Mouse (Mus musculus) retina, embryonic 14.5 days (tissue): ENCODE measurements around the gene Rab4a.

Experiments used
- DNase-seq: peaks from one replicate; pipeline ENCODE4 v3.0.0-alpha.2; 2015; ENCODE audit warnings: low spot score

Rab4a gene

DNA sequence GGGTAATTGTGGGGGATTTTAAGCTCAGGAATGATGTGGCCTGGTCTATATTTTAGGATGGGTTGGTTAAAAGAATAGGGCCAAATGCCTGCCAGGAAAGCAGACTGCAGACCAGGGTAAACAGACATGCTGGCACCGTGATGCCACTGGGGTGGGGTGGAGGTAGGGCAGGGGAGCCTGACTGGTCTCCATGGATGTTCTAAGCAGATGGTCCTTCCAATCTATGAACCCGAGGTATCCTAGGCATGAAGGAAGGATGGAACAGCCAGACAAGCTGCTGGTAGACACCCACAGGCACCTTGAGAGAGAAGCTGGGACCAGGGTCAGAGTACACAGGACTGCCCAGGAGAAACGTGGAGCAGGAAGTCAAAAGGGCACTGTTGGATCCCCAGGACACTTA is 41.8 kb downstream of the Rab4a start:
- DNase-seq = no peak

GRCm38 (mm10) chr8:123849352-123849751 is 43.6 kb downstream of the Rab4a start:
- DNase-seq = no peak

DNA sequence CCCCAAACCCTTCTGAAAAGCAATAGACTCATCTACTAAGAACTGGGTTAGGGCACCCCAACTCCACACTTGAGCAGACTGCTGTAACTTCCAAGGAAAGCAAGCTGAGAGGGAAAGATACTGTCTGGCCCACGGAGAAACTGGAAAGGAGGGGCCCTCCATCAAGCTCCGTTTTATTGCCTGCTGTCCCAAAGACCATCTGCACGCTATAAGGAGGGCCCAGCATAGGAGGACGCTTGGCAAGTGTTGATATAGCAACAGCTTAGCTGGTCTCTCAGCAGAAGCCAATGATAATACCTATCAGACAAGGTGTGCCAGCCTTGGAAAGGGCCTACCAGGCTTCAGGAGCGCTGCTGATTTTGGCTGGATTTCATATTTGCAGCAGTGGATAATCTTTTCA is 45.8 kb downstream of the Rab4a start:
- no peak for DNase-seq

DNA sequence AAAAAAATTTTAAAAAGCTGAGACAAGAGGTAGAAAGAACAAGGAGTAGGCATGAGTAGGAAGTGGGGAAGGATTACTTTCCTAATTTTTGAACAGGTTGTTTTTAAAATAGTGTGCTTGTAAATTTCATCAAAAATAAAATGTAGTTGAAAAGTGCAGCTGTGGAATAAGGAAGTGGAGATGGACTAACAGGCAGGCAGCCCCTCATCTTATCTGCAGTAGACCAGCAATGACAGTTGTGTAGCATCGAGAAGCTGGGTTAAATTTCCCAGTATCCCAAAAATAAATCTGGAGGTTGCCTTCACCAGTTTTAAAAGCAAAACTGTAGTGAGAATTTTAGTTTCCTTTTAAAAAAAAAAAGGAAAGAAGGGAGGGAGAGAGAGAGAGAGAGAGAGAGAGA is 48.5 kb downstream of the Rab4a start:
- no peak for DNase-seq

- no peak for DNase-seq
Measured at GRCm38 (mm10) chr8:123854733-123855475, 49.1 kb downstream of the Rab4a start.

GRCm38 (mm10) chr8:123857361-123857760 is 51.6 kb downstream of the Rab4a start:
- no peak for DNase-seq

DNA sequence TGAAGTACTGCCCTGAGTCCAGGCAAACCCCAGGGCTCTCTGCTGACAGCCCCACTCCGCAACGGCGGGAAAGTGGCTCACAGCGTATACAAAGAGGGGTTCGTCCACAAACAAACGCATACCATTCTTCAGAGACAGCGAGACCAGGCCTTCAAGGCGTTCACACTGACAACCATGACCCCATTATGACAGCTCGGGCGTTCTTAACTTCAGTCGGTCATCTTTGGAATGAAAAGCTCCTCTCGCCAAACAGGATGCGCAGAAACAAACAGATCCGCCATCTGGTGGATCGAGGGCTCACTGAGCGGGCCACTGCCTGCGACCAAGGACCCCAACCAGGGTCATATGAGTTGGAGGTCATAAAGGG is 52.8 kb downstream of the Rab4a start:
- peak; percentile 61 for DNase-seq

DNA sequence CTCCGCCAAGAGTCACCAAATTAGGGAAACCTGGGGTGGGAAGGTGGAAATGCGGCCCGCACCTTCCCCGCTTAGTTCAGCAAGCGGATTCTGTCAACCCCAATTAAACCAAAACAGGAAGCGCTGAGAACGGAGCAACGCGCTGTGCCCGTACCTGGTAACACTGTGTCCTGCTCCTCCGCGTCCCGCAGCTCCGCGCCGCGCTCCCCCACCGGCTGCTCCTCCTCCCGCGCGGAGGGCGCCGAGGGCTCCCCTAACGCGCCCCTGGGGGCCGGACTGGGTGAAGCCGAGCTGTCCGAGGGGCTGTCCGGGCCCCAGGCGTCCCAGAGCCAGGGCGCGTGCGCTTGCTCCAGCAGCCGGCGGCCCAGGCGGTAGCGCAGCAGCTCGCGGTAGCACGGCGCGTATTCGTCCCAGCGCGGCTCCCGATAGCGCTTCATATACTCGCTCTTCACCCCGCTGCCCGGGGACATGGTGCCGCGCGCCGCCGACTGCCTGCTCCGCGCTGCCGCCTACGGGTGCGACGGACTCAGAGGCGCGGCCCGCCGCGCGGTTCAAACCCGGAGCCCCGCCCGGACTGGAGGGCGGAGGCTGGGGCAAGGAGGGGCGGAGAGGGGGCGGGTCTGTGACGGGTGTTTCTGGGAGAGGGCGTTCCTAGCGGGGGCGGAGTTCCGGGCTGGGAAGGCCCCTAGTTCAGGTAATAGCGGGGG is 53.3 kb downstream of the Rab4a start:
- DNase-seq = peak; percentile 92

- DNase-seq = no peak
Measured at GRCm38 (mm10) chr8:123859648-123860259, 54.0 kb downstream of the Rab4a start, which contains the start of gene Ccsap. Ccsap (minus strand) TSS chr8:123860209.

- DNase-seq = no peak
Measured at GRCm38 (mm10) chr8:123860386-123860785, 54.6 kb downstream of the Rab4a start.

- DNase-seq = no peak
Measured at GRCm38 (mm10) chr8:123865786-123866185, 60.0 kb downstream of the Rab4a start.

DNA sequence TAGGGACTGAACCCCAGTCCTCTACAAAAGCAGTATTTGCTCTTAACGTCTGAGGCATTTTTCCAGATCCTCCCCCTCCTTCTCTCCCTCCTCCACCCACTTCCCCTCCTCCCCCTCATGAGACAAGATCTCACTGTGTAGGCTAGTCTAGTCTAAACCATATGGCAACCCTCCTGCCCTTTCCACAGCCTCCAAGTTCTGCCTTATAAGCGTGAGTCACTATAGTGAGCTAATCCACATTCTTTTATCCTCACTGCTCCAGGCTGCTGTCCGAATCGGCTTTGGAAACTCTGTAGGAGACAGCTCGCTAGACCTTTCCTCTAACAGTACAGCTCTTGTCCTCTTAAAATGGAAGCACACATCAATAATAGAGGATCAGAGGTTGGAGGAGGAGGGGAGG is 61.2 kb downstream of the Rab4a start:
- no peak for DNase-seq

DNA sequence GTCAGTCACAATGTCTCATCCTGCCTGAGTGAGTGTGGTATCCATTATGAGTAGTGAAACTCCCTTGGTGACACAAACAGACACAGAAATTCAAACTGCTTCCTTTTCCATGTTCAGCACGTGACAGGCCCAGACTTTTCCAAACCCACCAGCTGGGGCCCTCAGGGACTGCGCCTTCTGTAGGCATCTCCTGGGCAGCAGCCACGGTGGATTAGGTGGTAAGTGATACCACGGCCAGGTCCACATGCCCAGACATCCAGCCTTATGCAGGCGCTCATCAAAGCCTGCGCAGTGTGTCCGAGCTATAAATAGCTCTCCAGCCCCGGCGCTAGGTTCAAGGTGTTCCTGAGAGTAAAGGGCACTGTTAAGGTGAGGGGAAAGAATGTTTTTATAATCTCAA is 66.3 kb downstream of the Rab4a start:
- no peak for DNase-seq

- no peak for DNase-seq
Measured at GRCm38 (mm10) chr8:123873364-123873763, 67.6 kb downstream of the Rab4a start.

DNA sequence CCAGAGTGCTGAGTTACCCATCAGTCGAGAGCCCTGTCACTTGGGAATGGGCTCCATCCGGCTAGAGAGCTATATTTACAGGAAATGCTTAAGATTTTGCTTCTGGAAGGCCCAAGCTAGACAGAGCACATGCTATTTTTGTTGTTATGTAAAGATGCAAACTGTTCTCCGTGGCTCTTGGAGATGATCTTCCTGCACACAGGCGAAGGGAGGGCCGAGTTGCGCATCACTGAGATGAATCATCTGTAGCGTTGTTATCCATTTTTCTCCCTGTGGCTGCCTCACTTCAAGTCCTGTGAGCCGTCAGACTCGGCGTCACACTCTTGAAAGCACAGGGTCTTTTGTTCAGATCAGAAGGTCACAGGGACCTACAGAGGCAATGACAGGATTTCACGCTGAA is 68.5 kb downstream of the Rab4a start:
- DNase-seq = no peak

DNA sequence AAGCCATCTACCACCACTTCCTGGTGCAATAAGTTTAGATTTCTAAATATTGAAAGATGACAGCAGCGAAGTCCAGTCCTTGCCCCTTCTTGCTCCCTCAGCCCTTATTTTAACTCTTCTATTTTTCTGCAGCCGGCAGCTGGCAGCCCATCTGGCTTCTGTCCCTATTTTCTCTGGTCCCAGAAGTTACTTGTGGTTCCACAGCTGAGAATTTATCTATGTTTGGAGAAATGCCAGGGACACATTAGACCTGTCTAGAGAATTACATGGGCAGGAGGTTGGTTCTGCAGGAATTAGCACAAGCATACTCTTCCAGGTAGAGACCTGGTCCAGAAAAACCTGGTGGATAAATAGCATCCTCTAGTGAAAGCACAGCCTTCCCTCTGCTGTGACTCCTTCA is 72.1 kb downstream of the Rab4a start:
- no peak for DNase-seq

DNA sequence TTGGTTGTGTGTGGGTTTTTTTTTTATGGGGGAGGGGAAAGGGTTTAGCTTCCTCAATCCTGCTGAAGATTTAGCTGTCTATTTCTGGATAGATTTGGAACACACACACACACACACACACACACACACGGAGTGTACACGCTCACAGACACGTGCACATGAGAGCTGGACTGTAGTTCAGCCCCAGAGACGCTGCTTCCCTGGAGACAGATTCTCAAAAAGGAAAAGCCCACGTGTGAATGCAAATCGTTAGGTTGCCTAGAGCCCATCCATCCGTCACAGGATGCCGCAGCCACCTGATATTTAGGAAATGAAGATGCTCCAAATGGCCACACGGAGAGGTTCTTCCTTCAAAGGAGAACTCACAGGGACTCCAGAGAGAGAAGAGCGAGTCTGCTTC is 74.5 kb downstream of the Rab4a start:
- no peak for DNase-seq

DNA sequence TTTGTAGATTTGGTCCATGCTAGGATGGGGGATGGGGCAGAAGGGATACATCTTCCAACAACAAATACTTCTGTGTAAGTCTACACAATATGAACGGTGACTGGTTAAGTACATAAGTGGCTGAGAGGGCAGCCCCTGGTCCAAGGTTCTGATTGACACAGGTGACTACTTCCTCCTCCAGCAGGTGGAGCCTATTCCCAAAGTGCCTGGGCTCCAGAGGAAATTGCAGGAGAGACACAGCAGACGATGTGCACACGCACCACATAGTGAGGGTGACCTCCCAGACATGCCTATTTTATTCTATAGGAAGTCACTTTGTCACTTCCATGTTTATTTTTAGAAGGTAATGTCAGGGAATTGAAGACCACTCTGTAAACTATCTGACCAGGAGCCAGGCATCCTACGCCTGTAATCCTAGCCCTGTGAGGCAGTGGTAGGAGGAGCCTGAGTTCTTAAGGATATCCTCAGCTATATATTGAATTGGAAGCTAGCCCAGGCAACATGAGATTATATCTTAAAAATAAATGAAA is 75.1 kb downstream of the Rab4a start:
- DNase-seq = no peak

DNA sequence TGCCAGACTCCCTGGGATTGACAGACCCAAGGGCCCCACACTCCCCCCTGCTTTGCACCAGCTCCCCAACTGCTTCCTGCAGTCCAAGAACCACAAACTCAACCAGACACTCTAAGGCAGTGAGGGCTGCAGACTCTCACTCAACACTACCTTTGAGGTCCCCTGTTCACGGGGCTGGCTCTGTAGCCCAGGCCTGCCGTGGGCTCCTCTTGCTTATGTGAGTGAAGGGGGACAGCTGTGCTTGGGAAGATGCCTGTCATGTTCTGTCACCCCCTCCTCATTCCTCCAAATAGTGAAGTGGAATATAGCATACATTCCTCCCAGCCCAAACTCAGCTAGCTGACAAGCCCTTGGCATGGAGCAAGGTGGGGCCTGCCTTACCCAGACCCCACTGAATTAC is 76.6 kb downstream of the Rab4a start:
- no peak for DNase-seq

- no peak for DNase-seq
Measured at GRCm38 (mm10) chr8:123883094-123883493, 77.3 kb downstream of the Rab4a start.
